Mouse (Mus musculus) ovary, adult 2 months (tissue): ENCODE measurements around the gene Krtap4-9. TPM values are rescaled to one million over a fixed set of nuclear protein-coding genes. Genes with fewer than 3 reads are reported as not detected.

Experiments
- polyA plus RNA-seq: library from polyadenylated mRNA; depleted of rRNA; stranded (reverse); fragments of >200 nt; gene quantifications from 2 replicates; pipeline ENCODE4 v1.2.3, GENCODE M21; 2012; rRNA removed

Krtap4-9 gene
- polyA plus RNA-seq, result not detected in 2 replicates

GRCm38 (mm10) chr11:99784900-99785299 lies at the start of gene Krtap4-9:
Krtap4-9 (plus strand) TSS chr11:99785200.

GRCm38 (mm10) chr11:99772813-99773212 lies 12.2 kb upstream of the Krtap4-9 start, which contains the start of gene Gm11595:
Gm11595 (minus strand) TSS chr11:99772913.

GRCm38 (mm10) chr11:99780604-99781003 lies 4.4 kb upstream of the Krtap4-9 start, which contains the start of gene Krtap4-8:
Krtap4-8 (minus strand) TSS chr11:99780704.

GRCm38 (mm10) chr11:99793367-99793766 lies 8.4 kb downstream of the Krtap4-9 start, which contains the start of gene Gm11596:
Gm11596 (minus strand) TSS chr11:99793467.

GRCm38 (mm10) chr11:99798832-99799231 lies 13.8 kb downstream of the Krtap4-9 start, which contains the start of gene Gm11569:
Gm11569 (minus strand) TSS chr11:99798932.

GRCm38 (mm10) chr11:99804346-99804745 lies 19.3 kb downstream of the Krtap4-9 start, which contains the start of gene Gm11554:
Gm11554 (minus strand) TSS chr11:99804446.

GRCm38 (mm10) chr11:99809792-99810191 lies 24.8 kb downstream of the Krtap4-9 start, which contains the start of gene Krtap4-13:
Krtap4-13 (minus strand) TSS chr11:99809892.

GRCm38 (mm10) chr11:99815566-99815965 lies 30.6 kb downstream of the Krtap4-9 start, which contains the start of gene Gm11564:
Gm11564 (minus strand) TSS chr11:99815666.

Other genes with a start within 250 kb of the Krtap4-9 start
- gene Krt40, start 242.0 kb upstream of the Krtap4-9 start, polyA plus RNA-seq, result not detected in 2 replicates
- not detected in 2 replicates for gene Krtap3-3, start 234.3 kb upstream of the Krtap4-9 start, polyA plus RNA-seq
- gene Krtap3-2, start 228.3 kb upstream of the Krtap4-9 start, polyA plus RNA-seq, result not detected in 2 replicates
- gene Gm11939, start 225.7 kb upstream of the Krtap4-9 start, polyA plus RNA-seq, result not detected in 2 replicates
- gene Krtap3-1, start 218.6 kb upstream of the Krtap4-9 start, polyA plus RNA-seq, result not detected in 2 replicates
- gene Krtap1-5, start 204.2 kb upstream of the Krtap4-9 start, polyA plus RNA-seq, result not detected in 2 replicates
- gene Krtap1-4, start 201.5 kb upstream of the Krtap4-9 start, polyA plus RNA-seq, result not detected in 2 replicates
- not detected in 2 replicates for gene Krtap1-3, start 193.9 kb upstream of the Krtap4-9 start, polyA plus RNA-seq
- gene Krtap9-3, start 187.1 kb upstream of the Krtap4-9 start, polyA plus RNA-seq, result not detected in 2 replicates
- not detected in 2 replicates for gene Gm11938, start 181.9 kb upstream of the Krtap4-9 start, polyA plus RNA-seq
- gene Gm11937, start 175.0 kb upstream of the Krtap4-9 start, polyA plus RNA-seq, result not detected in 2 replicates
- gene Krtap2-4, start 170.4 kb upstream of the Krtap4-9 start, polyA plus RNA-seq, result not detected in 2 replicates
- 0.18 and 0.21 TPM in 2 replicates for gene Gm11562, start 164.8 kb upstream of the Krtap4-9 start, polyA plus RNA-seq
- not detected in 2 replicates for gene Krtap4-1, start 157.0 kb upstream of the Krtap4-9 start, polyA plus RNA-seq
- gene Krtap4-2, start 150.1 kb upstream of the Krtap4-9 start, polyA plus RNA-seq, result not detected in 2 replicates
- not detected in 2 replicates for gene Krtap4-7, start 141.1 kb upstream of the Krtap4-9 start, polyA plus RNA-seq
- not detected in 2 replicates for gene Gm11555, start 135.0 kb upstream of the Krtap4-9 start, polyA plus RNA-seq
- gene Gm11563, start 126.2 kb upstream of the Krtap4-9 start, polyA plus RNA-seq, result not detected in 2 replicates
- gene Krtap4-6, start 119.2 kb upstream of the Krtap4-9 start, polyA plus RNA-seq, result 0.18 and 0.26 TPM in 2 replicates
- not detected in 2 replicates for gene Gm14190, start 94.5 kb upstream of the Krtap4-9 start, polyA plus RNA-seq
- gene Gm14180, start 50.9 kb upstream of the Krtap4-9 start, polyA plus RNA-seq, result not detected in 2 replicates
- not detected in 2 replicates for gene Gm11595, start 12.3 kb upstream of the Krtap4-9 start, polyA plus RNA-seq
- gene Krtap4-8, start 4.5 kb upstream of the Krtap4-9 start, polyA plus RNA-seq, result not detected in 2 replicates
- not detected in 2 replicates for gene Gm11596, start 8.3 kb downstream of the Krtap4-9 start, polyA plus RNA-seq
- gene Gm11569, start 13.7 kb downstream of the Krtap4-9 start, polyA plus RNA-seq, result not detected in 2 replicates
- not detected in 2 replicates for gene Gm11554, start 19.2 kb downstream of the Krtap4-9 start, polyA plus RNA-seq
- gene Krtap4-13, start 24.7 kb downstream of the Krtap4-9 start, polyA plus RNA-seq, result not detected in 2 replicates
- not detected in 2 replicates for gene Gm11564, start 30.5 kb downstream of the Krtap4-9 start, polyA plus RNA-seq
- gene 2300003K06Rik, start 52.9 kb downstream of the Krtap4-9 start, polyA plus RNA-seq, result not detected in 2 replicates
- not detected in 2 replicates for gene Krtap4-16, start 66.4 kb downstream of the Krtap4-9 start, polyA plus RNA-seq
- gene Gm11568, start 72.7 kb downstream of the Krtap4-9 start, polyA plus RNA-seq, result not detected in 2 replicates
- gene Gm11559, start 79.3 kb downstream of the Krtap4-9 start, polyA plus RNA-seq, result not detected in 2 replicates
- not detected in 2 replicates for gene Krtap9-1, start 88.2 kb downstream of the Krtap4-9 start, polyA plus RNA-seq
- gene Gm11567, start 94.0 kb downstream of the Krtap4-9 start, polyA plus RNA-seq, result not detected in 2 replicates
- not detected in 2 replicates for gene Krtap31-1, start 122.7 kb downstream of the Krtap4-9 start, polyA plus RNA-seq
- gene Gm11565, start 129.6 kb downstream of the Krtap4-9 start, polyA plus RNA-seq, result not detected in 2 replicates
- not detected in 2 replicates for gene Krtap31-2, start 151.1 kb downstream of the Krtap4-9 start, polyA plus RNA-seq
- gene Krtap9-5, start 163.3 kb downstream of the Krtap4-9 start, polyA plus RNA-seq, result not detected in 2 replicates
- gene Krtap29-1, start 193.9 kb downstream of the Krtap4-9 start, polyA plus RNA-seq, result not detected in 2 replicates
- not detected in 2 replicates for gene Krtap16-1, start 201.4 kb downstream of the Krtap4-9 start, polyA plus RNA-seq
- gene Krtap17-1, start 208.8 kb downstream of the Krtap4-9 start, polyA plus RNA-seq, result 0.23 TPM in 1 of 2 replicates, not detected in the other
- gene Krt33a, start 231.0 kb downstream of the Krtap4-9 start, polyA plus RNA-seq, result not detected in 2 replicates
- gene Krt33b, start 244.7 kb downstream of the Krtap4-9 start, polyA plus RNA-seq, result not detected in 2 replicates